Mouse (Mus musculus): ENCODE data around the gene B4gat1.

B4gat1 gene

DNA sequence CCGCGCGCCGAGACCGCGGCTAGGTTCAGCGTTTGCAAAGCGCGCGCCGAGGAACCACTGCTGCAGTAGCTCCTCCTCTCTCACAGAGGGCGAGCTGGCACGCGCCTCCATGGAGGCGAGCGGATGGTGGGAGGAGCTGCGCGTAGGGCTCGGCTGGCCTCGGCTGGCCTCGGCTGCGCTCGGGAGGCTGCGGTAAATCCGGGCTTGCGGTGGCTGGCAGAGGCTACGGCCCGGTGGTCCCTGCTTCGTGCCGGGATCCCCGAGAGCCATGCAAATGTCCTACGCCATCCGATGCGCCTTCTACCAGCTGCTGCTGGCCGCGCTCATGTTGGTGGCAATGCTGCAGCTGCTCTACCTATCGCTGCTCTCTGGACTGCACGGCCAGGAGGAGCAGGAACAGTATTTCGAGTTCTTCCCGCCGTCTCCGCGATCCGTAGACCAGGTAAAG lies at the start of gene B4gat1, which contains the start of gene AC124502.3:
Gene B4gat1, plus strand, starts transcription at position 118 of the 448 bp plus-strand sequence.
Gene AC124502.3, plus strand, starts transcription at position 183 of the 448 bp plus-strand sequence.
- DNase-seq (ENCODE audit: low read depth, low spot score): peak; percentile 94

- DNase-seq (ENCODE audit: low read depth, low spot score): peak; percentile 78
Observed at GRCm38 (mm10) chr19:4989013-4989412, 49.6 kb upstream of the B4gat1 start.

DNA sequence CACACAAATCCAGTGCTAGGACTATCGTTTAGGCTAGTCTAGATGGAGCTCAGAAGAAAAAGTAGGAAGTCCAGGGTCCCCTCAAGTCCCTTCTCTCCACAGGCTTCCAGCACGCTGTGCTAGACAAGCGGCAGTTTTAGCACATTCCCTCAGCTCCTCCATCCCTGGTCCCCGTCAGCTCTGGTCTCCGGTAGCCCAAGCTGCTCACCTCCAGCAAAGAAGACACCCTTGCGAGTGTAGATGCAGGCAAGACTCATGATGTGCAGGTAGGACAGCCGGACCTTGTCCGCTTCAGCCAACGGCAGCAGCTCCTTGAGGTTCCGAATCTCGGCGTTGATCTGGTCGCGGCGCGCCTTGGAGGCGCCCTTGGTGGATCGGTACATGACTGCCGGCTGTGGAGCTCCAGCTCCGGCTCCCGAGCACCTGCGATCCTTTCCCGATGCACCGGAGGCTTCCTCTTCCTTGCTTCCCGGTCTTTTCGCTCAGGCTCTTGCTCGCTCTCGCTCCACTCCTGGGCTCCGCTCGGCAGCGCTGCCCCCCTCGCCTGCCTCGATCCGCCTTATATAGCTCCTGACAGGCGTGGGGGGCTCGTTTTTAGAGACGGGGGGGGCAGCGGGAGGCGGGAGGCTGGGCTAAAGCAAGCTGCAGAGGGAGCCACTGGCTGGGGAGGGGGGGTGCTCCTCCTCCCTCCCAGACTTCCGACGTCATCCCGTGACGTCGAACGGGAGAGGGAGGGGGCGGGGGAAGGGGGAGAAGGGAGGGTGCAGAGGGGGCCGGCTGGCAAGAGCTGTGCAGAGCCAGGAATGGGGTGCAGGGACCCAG lies 49.0 kb upstream of the B4gat1 start:
- DNase-seq (ENCODE audit: low read depth, low spot score): no peak

DNA sequence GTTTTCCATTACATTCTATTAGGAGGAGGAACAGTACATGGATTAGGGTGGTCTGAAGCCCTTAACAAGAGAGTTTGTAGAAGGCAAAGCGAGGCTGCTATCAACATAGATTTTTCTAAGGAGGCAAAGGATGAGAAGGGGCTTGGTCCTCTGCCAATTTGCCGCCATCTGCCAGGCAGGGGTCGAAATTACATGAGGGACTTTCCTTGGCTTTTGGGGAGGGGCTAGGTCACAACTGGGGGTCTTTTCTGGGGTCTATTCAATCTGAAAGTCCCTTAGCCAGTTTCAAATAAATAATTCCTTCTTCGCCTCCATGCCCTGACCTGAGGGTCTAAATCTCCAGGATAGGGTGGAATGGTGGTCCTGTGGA lies 48.4 kb upstream of the B4gat1 start, which contains the start of gene Npas4:
Gene Npas4, minus strand, starts transcription at position 61 of the 370 bp plus-strand sequence.
- no peak for DNase-seq (ENCODE audit: low read depth, low spot score)

- no peak for DNase-seq (ENCODE audit: low read depth, low spot score)
Observed at GRCm38 (mm10) chr19:4990716-4991115, 47.9 kb upstream of the B4gat1 start.

GRCm38 (mm10) chr19:4992371-4992770 lies 46.3 kb upstream of the B4gat1 start:
- no peak for DNase-seq (ENCODE audit: low read depth, low spot score)

- no peak for DNase-seq (ENCODE audit: low read depth, low spot score)
Observed at GRCm38 (mm10) chr19:4992904-4993303, 45.7 kb upstream of the B4gat1 start.

- DNase-seq (ENCODE audit: low read depth, low spot score): no peak
Observed at GRCm38 (mm10) chr19:4994043-4994442, 44.6 kb upstream of the B4gat1 start.

GRCm38 (mm10) chr19:4999445-5000140 lies 39.0 kb upstream of the B4gat1 start:
- DNase-seq (ENCODE audit: low read depth, low spot score): no peak

DNA sequence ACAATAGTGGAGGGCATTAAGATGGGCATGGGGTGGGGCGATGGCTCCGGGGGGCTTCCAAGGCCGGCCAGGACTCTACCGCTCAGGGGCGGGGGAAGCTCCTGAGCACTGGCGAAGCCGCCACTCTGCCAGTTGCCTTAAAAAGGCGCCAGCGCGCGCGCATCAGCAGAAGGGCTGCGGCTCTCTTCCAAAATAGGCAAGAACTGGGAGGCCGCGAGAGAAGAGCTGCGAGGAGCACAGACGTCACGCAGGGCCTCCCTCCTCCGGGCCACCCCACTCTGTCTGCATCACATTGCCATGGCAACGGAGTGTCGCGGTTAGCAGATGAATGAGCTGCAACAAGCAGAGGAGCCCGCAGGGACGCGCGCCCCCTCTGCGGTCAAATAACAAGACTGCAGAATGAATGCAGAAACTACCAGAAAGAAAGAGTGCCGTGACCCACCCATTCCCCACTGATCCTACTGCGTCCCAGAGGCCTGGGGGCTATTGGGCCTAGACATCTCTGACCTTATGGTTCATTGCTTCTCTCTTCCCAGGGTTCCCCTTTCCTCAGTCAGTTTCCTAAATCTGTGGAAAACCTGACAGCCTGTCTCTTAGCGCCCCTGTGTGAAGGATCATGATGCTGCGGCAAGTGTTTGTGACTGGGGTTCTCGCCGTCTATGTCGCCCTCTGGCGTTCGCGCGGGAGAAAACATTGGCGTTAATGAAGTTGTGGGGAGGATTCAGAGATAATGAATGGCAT lies 36.8 kb upstream of the B4gat1 start:
- DNase-seq (ENCODE audit: low read depth, low spot score): peak; percentile 64

DNA sequence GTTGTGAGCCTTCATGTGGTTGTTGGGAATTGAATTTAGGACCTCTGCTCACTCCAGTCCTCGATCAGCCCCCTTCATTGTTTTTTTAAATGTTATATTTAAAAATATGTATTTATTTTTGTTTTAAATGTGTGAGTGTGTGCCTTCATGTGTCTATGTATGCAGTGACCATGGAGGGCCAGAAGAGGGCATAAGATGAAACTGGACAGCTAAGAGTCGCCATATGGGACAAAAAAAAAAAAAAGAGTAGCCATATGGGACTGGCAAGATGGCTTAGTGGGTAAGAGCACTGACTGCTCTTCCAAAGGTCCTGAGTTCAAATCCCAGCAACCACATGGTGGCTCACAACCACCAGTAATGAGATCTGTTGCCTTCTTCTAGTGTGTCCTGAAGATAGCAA lies 35.0 kb upstream of the B4gat1 start:
- DNase-seq (ENCODE audit: low read depth, low spot score): peak; percentile 12

- DNase-seq (ENCODE audit: low read depth, low spot score): no peak
Observed at GRCm38 (mm10) chr19:5004925-5005324, 33.7 kb upstream of the B4gat1 start.

DNA sequence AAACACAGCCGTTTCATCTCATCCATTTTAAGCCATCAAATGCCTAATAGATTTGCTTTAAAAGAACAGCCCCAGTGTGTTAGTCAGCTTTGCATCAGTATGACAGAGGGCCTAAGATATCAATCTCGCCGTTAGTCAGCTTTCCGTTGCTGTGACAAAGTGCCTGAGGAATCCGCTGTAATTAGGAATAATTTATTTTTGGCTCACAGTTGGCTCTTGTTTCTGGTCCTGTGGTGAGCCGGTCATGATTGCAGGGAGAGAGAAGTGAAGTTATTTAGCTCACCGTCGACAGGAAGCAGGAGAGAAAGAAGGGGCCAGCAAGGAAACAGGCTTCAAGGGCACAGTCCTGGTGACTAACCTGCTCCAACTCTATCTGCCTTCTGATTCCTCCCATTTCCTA lies 25.5 kb upstream of the B4gat1 start:
- DNase-seq (ENCODE audit: low read depth, low spot score): no peak

DNA sequence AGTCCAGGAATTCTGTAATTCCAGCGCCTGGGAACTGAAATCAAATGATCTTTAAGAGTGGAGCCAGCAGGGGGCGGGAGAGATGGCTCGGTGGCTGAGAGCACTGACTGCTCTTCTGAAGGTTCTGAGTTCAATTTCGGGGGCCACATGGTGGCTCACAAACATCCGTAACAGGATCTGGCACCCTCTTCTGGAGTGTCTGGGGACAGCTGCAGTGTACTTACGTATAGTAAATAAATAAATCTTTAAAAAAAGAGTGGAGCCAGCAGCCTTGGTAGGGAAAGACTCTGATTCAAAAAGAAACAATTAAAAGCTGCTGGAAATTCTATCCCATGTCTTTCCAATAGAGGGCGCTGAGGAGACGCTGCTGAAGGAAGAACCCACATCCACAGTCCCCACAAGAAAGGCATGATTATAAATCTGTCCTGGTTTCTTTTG lies 23.6 kb upstream of the B4gat1 start:
- peak; percentile 65 for DNase-seq (ENCODE audit: low read depth, low spot score)

GRCm38 (mm10) chr19:5016221-5016742 lies 22.3 kb upstream of the B4gat1 start:
- no peak for DNase-seq (ENCODE audit: low read depth, low spot score)

- DNase-seq (ENCODE audit: low read depth, low spot score): peak; percentile 78
Observed at GRCm38 (mm10) chr19:5016782-5017181, 21.8 kb upstream of the B4gat1 start.

- DNase-seq (ENCODE audit: low read depth, low spot score): no peak
Observed at GRCm38 (mm10) chr19:5017611-5018010, 21.0 kb upstream of the B4gat1 start.

DNA sequence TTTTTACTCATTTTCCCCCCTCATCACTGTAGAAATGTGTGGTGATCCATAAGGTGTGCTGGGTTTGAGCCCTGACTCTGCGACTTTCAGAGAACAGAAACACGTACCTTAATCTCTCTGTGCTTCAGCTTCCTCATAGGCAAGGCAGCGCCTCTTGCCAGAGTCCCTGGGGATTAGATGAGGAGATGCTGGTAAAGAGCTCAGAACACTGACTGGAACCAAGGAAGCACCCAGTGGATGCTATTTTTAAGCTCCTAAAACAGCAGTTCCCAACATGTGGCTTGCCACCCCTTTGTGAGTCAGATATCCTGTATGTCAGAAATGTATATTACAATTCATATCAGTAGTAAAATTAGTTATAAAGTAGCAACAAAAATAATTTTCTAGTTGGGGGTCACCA lies 20.4 kb upstream of the B4gat1 start:
- DNase-seq (ENCODE audit: low read depth, low spot score): no peak

DNA sequence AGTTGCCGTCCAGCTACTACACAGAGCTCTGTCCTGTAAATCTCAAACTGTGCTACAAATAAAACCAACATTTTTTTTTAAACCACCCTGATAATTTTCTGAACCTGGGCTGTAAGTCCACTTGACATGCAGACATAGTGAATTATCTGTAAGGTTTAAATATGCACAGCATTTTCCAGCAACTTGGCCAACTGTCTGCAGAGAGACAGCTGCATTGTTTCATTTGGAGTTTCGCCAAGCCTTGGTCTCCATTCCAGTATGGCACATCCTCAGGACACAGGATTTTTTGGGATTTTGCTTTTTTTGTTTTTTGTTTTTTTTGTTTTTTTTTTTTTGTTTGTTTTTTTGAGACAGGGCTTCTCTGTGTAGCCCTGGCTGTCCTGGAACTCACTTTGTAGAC lies 17.2 kb upstream of the B4gat1 start:
- DNase-seq (ENCODE audit: low read depth, low spot score): no peak

DNA sequence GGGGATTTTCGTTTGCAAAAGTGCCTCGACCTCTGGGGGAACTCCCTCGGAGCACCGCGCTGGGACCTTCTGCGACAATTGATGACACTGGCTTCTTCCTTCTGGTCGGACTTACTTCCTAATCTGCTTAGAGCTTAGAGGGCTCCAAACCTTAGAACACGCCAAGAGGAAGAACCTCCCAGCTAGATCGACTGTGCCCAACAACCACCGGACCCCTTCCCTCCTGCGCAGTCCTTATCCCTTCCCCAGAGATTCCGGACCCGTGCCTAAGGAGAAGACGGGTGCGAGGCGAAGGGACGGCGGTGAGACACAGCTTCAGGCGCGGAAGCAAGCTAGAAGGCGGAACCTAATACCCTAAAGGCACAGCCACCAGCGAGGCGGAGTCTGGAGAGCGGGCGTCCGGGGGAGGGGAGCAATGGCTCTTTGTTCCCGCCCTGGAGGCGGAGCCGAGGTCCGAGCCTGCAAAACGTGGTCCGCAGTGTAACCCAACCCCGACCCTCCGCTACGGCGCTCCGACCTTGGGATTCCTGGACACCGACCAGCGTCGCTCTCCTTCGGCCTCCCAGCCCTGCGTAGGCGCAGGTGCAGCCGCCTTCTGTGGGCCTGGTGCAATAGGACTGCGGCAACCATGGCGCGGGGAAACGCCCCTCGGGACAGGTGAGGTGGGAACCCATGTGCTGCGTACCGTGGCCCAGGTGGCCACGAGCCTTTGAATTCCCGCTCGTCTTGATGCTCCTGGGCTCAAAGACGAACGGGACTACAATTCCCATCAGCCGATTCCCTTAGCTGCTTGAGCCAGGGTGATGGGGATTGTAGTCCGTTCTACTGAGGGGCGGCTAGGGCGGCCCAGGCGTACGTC lies 14.8 kb upstream of the B4gat1 start, which contains the start of gene Slc29a2:
Gene Slc29a2, plus strand, starts transcription at position 240 of the 859 bp plus-strand sequence.
- peak; percentile 94 for DNase-seq (ENCODE audit: low read depth, low spot score)

GRCm38 (mm10) chr19:5026111-5026510 lies 12.5 kb upstream of the B4gat1 start:
- no peak for DNase-seq (ENCODE audit: low read depth, low spot score)
